Mouse (Mus musculus): ENCODE measurements around the gene Rftn1.

GRCm38 (mm10) chr17:50224718-50225117, 34.2 kb upstream of the Rftn1 start:
- no peak for TF ChIP-seq CTCF (IDR thresholded peaks at IDR 0.05; ENCODE audit: control insufficient read depth, insufficient read depth, insufficient replicate concordance, low read depth, low read length)
- TF ChIP-seq POLR2A (IDR thresholded peaks at IDR 0.05; ENCODE audit: control insufficient read depth, low read depth, low read length) = no peak
